Mouse (Mus musculus) heart, adult 9 months (tissue): ENCODE results near the gene Hadha.

Experiments
- DNase-seq, 2 experiments: peaks; one replicate each; pipeline ENCODE4 v3.0.0; 2022; ENCODE audit warnings: low spot score in 2 of 2

Gene Hadha

DNA sequence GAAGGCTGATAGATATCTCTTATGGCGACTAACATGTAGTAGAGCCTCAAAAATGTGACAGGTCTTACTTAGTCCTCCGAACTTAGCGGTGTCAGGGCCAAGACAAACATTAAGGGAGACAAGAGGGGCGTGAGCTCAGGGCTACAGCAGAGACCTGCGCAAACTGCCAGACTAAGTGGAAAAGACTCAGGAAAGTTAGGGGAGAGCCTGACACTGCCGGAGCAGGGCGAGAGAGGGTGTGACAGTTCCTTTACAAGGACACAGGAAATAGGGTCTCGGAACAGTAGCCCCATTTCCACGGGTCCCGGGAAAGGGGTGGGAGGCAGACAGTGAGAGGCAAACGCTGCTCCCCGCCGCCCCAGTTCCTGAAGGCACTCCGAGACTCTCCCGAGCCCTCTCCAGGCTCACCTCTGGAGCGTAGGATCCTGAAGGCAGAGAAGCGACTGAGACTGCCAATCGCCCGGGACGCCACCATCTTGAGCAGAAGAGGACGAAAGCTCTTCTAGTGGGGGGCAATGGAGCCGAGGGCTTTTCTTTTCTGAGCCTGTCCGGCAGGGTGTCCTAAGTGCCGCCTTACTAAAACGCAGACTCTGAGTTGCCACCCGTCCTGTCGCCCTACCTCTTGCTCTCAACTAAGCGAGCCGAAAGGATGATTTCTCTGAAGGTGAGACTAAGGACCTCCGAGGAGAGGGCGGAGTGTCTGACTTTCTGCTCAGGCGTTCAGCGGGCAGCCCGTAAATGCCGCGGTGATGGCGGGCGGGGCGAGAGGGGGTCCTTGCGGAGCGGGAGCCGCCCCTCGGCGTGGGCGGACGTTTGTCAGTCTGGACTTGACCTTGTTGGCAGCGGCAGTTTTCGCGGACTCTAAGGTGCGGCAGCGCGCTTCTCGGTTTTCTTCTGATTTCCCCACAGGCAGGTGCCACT lies at the start of gene Hadha, which contains the start of gene Hadhb:
Gene Hadha (minus strand): TSS at position 689 of the 921 bp plus-strand sequence.
Gene Hadhb (plus strand): TSS at position 775 of the 921 bp plus-strand sequence.
- DNase-seq = peak; percentile 90 to 96

DNA sequence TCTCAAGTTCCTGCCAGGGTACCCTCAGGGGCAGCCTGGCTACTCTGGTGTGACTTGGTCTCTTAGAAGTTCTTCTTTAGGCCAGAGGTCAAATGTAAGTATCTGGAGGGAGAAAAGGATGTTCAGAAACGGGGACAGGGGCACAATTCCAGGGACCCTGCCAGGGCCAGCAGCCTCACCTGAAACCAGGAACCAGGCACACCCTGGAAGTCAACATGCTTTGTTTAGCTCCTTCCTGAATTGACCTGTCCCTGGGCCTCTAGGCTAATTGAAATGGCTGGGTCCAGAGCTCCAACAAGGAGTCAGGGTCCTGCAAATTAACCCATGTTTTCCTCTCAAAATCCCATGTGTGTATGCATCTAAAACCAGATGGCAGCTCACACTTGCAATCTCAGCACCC lies 49.5 kb upstream of the Hadha start:
- no peak for DNase-seq

DNA sequence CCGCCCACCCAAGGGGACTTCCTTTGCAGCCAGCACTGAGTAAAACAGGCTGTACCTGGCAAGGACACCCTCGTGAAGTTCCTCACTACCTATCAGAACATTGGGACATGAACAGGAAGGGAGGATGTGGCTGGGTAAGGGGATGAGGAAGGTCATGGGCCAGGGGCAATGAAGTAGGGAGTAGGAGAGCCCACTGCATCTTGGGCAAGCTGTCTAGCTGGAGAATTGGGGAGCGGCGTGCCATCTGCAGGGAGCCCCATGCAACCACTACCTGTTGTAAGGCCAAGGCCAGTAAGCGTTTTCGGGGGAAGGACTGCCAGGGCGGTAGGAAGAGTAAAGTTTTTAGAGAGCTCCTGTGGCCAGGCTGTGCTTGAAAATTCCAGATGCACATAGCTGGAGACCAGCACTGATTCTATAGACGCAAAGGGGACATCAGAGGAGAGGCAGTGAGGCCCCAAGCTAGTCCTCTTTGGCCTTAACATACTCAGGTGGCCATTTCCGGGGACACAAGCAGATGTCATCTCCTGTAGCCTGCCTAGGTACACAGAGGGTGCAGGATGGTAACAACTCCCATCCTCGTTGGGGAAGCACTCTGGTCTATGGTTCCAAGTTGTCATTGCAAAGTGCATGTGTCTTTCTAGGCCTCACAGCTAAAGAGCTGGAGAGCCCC lies 48.4 kb upstream of the Hadha start:
- DNase-seq = no peak

DNA sequence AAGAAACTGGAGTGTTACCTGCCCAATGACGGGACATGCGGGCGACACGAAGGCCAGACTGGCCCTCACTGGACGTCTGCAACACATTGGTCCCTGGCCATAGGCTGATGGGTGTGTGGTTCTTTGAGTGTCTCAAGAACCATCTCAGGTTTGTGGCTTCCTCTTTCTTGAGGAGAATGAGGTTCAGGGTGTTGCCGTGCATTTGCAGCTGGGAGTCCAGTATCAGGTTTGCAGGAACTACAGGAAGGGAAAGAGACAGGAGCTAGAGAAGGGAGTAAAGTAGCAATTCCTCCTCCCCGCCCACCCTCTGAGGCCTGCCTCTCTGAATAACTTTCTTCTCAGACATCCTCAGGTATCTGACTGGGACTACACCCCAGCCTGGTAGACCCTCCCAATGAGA lies 47.3 kb upstream of the Hadha start:
- no peak for DNase-seq

DNA sequence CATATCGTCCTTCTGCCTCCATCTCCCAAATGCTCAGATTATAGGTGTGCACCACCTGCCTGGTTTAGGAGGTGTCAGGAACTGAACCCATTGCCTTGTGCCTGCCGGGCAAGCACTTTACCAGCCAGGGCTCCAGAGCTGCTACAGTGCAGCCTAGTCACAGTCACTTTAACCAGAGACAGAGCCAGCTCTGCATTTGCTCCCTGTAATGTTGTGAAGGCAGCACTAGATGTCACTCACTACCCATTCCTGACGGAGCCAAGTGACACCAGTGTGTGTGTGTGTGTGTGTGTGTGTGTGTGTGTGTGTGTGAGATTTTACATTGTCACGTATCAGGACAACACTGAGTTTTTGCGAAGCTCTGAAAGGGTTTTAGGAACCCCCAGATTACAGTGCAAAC lies 46.6 kb upstream of the Hadha start:
- no peak for DNase-seq

DNA sequence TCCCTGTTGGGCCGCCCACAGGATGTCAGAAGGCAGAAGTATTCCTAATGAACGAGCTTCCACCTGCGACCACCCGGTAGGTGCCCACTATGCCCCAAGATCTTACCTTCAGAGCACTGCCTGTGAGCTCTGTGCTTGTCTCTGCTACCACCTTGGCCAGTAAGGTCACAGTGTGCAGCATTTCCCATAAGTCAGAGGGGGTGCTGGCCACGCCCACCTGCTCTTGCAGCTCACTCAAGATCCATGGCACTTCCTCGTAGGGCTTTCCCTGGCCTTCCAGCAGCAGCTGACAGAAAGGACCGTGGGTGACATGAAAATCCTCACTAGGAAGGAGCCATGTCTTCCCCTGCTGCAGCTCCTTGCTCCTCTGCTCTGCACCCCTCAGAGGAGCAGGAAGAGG lies 43.3 kb upstream of the Hadha start:
- no peak for DNase-seq

DNA sequence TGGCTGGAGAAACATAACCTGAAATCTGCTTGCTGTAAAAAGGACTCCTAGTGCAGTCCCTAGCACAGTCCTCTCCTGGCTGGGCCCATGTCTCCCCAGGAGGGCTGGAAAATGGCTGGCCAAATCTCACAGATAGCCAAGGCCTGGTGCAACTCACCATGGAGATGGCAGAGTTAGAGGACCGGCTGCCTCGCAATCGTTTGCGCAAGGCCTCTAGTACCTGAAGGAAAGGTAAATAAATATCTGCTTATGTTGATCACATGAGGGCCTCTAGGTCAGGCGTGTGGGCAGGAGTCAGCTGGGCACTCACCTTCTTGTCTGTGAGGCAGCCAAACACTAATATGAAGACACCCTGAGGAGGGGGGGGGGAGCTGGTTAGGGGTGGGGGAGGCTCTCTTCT lies 40.4 kb upstream of the Hadha start:
- DNase-seq = no peak

DNA sequence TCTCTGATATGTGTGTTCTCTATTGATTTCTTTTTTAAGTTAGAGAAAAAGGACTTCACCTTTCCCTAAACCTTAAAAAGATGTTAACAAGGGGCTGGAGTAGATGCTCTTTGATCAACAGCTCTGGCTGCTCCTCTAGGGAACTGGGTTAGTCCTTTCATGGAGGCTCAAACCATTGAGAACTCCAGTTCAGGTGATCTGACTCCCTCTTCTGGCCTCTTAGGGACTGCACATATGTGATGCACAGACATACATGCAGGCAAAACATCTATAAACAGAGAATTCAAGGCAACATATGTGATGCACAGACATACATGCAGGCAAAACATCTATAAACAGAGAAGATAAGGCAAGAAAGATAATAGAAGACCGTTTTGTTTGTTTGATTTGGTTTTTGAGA lies 37.5 kb upstream of the Hadha start:
- DNase-seq = no peak

DNA sequence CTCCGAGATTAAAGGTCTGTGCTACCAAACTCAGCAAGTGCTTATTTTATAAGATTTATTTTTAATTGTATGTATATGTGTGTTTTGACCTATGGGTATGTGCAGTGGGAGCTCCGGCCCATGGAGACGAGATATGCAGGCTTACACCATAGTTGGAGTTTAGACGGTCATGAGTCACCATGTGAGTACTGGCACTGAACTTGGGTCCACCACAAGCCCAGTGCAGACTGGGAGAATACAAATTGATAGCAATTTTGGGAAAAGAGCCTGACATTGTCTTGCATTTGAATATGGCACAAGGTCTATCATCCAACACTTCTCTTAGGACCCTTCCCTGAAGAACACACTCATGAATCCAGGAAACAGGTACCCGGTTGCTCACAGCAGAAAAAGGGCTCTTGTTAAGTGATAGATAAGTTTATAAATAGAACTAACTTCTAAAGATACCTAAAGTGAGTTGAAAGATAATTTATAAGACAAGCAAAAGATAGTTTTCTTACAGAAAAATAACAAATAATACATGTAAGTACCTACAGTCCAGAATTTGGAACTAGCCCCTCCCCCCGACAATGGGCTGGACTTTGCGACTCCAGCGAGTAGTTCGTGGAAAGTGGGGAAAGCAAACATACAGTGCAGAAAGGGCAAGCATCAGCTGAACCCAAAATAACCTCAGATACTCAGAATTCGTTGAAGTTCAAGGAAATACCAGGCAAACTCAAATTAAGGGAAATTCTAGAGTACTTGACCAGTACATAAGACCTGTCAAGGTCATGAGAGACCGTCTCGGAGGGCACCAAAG lies 32.9 kb upstream of the Hadha start:
- DNase-seq = no peak

DNA sequence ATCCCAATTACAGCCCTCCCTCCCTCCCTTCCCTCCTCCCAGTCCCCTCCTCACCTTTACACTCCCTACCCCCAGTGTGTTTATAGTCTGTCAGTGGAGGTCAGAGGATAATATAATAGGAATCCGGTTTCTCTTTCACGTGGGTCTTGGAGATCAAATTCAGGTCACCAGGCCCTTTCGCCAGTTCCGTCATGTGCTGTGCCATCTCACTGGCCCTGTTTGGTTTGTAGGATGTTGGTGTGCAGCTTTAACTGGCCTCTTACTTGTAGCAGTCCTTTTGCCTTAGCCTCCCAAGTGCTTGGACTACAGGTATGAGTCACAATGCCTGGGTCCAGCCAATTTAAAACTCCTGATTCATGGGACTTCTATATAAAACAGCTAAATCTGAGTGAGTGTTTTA lies 20.8 kb upstream of the Hadha start:
- DNase-seq = no peak

DNA sequence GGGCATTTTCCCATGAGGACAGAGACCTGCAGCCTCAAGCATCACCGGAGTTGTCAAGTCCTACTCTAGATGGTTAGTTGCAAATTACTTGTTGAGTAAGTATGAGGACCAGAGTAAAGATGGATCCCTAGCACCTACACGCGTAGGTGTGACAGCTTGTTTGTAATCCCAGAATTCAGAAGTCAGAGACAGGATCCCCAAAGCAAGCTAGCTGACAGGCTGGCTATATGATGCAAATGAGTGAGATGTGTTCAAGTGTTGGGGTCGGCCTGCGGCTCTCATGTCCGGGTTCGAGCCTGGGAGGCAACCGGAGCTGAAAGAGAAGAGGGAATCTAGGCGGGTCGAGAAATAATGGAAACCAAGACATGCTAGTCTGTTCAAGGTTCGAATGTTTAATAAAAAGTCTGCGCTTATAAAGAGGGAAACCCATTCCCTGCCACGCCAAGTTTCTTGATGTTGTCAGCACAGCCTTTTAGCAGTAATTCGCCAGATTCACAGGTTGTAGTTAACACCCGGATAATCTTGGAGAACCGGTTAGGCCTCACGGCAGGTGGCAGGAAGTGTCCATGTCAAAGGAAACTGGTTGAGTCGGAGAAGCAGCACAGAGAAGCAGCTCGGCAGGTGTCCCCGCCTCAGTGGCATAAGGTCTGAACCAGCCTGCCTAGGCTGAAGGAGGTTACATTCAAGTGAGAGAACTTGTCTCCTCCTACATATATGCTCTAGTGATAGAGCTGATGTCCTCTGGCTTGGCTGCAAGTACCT lies 18.1 kb upstream of the Hadha start:
- no peak for DNase-seq

DNA sequence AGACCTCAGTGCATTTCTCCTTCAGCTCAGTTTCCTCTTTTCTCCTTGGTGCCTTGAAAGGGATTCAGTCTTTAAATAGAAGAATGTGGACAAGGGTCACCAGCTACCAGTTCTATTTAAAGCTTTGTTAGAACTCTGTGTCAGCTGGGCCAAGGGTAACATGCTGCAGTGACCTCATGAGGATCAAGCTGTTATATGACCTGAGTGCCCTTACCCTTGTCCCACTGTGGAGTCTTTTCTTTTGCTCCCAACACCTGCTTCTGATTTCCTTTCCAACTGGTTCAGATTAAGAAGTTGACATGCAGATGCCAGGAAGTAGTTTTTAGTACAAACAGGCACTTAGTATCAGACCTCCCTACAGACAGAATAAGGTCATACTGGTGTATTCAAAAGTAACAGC lies 17.2 kb upstream of the Hadha start:
- peak; percentile 57 to 64 for DNase-seq

DNA sequence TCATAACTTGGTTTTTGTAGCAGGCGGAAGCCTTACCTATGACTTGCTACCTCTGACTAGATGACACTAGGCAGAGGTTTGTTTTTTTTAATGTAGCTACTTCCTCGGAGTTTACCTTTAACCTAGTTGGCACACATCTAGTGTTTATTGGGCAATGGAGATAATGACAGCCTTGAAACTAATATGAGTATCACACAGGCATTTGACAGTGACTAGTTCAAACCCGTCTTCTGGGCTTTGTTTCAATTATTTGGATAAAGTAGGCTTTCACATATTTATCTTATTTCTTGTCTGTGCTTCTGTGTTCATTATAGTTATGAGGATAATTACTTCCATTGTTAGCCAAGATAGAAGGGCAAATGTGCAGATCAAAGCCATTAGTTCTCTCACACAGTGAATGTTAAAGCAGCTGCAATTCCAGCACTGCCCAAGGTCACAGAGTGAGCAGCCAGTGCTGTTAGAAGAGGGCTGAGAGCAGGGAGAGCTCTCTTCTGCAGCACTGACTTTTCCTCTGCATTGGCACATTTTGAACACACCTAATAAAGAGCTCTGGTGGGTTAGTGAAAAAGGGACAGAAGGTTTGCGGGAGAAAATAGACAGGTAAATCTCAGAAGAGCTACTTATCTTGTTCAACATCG lies 15.5 kb upstream of the Hadha start:
- peak in 1 of 2 experiments; percentile 48 for DNase-seq

DNA sequence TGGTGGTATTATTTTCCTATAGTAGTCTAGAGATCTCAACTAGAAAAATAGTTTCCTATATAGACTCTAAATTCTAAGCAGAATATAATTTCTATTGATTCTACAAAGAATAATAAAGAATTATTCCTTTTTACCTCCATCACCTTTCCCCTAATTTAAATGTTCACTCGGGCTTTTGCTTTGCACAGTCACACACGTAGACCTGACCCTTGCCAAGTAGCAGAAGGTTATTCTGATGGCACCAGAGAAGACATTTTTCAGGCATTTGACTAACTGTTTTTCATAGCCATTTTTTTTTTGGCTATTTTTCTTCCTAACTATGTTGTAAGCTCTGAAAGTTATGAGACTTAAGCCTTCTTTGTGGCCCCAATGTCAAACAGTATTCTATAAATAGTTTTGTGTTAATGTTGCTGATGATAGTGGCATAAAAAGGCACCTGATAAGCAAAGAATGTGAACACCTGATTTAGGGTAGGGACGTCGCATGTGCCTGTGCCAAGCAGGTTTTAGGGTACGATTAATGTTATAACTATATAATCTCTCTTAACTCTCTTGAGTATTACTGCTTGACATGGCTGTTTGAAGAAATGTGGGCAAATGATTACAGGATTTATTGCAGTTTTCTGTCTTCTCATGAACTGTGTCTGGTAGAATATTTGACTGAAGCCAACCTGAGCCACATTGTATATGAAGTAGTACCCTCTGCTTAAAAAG lies 10.4 kb upstream of the Hadha start:
- no peak for DNase-seq

DNA sequence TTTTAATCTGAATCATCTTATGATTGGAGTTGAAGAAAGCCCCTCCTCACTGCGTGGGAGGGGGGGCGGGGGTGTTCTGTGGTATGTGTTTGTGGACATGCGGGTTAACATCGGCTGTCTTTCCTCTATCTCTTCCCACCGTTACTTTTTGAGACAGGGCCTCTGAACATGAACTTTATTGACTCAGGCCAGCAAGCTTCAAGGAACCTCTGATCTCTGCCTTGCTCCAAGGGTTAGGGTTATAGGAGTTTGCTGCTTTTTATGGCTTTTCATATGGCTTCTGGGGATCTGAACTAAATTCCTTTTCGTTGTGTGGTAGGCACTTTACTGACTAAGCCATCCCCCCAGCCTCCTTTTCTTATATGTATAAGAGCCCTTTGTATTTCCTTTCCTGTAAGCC lies 7.4 kb upstream of the Hadha start:
- DNase-seq = no peak

DNA sequence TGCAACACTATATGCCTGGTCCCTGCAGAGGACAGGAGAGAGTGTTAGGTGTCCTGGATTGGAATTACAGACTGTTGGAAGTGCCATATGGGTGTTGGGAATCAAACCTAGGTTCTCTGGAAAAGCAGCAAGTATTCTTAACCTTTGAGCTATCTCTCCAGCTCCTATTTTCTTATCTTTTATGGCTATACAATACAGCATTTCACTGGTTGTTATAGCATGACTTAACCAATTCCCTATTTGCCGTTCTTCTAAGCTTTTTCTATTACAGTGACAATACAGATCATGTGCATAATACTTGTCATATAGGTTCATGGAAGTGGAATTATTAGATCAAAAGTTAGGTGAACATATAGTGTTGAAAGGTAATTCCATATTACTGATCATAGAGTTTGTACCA lies 6.9 kb upstream of the Hadha start:
- no peak for DNase-seq

DNA sequence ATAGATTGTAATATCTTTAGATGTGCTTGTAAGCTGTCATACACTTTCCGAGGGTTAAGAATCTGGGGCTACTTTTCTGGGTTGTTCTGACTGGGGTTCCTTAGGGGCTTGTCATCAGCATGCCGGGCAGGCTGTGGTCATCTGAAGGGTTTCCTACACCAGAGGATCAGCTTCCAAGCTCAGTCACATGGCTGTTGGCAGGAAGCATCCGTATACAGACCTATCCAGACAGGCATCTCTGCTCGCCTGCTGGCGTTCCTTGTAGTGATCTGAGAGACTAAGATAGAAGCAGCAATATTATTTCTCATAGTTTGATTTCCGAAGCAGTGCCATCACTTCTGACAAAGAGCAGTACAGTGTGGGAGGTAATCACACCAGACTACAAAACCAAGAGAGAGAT lies 4.6 kb upstream of the Hadha start:
- peak; percentile 36 to 53 for DNase-seq

DNA sequence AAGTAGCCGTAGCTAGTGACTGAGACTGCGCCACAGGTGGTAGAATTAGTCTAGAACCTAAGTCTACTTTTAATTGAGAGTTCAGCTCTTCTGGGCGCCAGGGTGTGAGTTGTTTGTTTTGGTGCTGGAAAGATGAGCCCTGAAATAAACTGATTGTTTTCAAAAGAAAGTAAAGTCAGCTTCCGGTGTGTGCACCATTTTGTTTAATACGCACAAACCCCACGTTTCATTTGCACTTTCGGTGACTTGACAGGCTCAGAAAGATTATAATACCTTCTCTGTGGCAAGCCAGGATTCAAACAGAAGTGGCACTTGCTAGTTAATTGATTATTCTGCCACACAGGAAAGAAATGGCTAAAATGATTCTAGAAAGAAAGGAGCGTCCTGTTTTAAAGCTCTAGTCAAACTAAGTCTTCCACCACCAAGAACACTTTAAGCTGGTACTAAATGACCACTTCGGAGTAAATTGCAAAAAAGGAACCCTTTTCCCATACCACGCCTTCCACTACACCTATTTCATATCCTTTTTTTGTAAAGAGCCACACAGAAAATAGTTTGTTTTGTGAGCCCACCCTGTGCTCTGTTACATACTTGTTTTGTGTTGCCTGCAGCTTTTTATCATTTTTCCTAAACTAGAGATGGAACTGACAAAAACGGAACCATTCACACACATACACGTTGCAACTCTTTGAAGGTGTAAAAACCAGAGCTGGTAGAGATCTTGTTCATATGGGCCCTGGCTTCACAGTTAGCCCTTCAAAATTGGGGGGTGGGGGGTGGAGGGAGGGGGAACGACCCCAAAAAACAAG lies 1.1 kb upstream of the Hadha start:
- no peak for DNase-seq

DNA sequence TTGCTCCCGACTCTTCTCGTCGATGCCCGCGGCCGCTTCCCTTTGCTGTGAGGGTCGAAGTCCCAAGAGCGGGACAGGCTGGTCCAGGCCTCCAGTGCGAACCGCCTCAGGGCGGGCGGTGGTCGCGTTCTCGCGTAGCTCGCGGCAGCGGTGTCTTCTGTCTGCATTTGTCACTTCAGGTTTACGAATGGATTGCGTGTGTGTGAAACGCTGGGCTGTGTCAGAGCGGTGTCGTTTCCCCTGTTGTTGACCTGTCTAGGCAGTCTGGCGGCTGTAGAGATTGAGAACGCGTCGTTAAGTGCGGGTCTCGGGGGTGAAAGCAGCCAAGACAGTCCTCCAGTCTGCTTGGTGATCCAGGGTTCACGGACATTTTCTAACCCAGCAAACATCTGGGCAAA lies 432 bp upstream of the Hadha start:
- DNase-seq = no peak

DNA sequence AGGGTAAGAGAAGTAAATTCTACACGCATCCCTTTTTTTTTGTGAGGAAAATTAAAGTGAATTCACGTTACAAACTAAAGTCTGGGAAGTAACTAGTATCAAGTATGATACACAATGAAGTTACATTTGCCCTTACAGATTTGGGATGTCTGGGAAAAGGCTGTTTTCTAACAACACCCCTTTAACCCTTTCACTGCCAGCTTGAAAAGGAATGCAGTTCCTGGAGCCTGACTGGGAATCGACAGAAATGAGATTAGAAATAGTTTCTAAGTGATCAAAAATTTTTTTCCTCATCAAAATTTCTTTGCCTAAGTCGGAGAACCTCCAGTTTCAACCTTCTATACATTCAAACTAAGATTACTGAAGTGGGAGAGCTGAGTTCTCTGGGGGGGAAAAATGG lies 949 bp downstream of the Hadha start:
- no peak for DNase-seq
